Mouse (Mus musculus) testis, adult 2 months (tissue): ENCODE data around the gene Prss38. TPM values are rescaled to one million over a fixed set of nuclear protein-coding genes. Genes with fewer than 3 reads are reported as not detected.
A peak's percentile ranks its signal among the peaks of the same experiment; 100 is the strongest.

Experiments used
- H3K27ac ChIP-seq: fragments of 200-500 bp; 2 replicates; pipeline ENCODE4 v1.5.1; 2012; ENCODE audit warnings: low read depth, low read length; ENCODE audit not compliant: control insufficient read depth, insufficient read depth
- H3K27me3 ChIP-seq: fragments of 200-500 bp; 2 replicates; pipeline ENCODE4 v1.6.1; 2012; ENCODE audit warnings: mild to moderate bottlenecking, low read length, moderate library complexity; ENCODE audit not compliant: control insufficient read depth, insufficient read depth
- H3K36me3 ChIP-seq: fragments of 200-500 bp; 2 replicates; pipeline ENCODE4 v1.6.1; 2012; ENCODE audit warnings: mild to moderate bottlenecking, low read length; ENCODE audit not compliant: control insufficient read depth, insufficient read depth
- H3K4me1 ChIP-seq: fragments of 200-500 bp; 2 replicates; pipeline ENCODE4 v1.6.1; 2012; ENCODE audit warnings: low read length; ENCODE audit not compliant: control insufficient read depth, insufficient read depth
- H3K4me3 ChIP-seq: fragments of 200-500 bp; 2 replicates; pipeline ENCODE4 v1.5.1; 2012; ENCODE audit warnings: low read depth, mild to moderate bottlenecking, low read length, moderate library complexity, mixed read lengths; ENCODE audit not compliant: control insufficient read depth
- CTCF ChIP-seq: fragments of 200-500 bp; IDR thresholded peaks from 2 replicates; pipeline ENCODE4 v1.5.1; 2012; ENCODE audit warnings: low read depth, mild to moderate bottlenecking, inconsistent platforms, low read length, moderate library complexity; ENCODE audit not compliant: control insufficient read depth, insufficient read depth, insufficient replicate concordance
- POLR2A ChIP-seq: fragments of 200-500 bp; IDR thresholded peaks from 2 replicates; pipeline ENCODE4 v1.6.1; 2012; ENCODE audit warnings: low read depth, mild to moderate bottlenecking, inconsistent platforms, low read length, moderate library complexity; ENCODE audit not compliant: control insufficient read depth
- polyA plus RNA-seq: library from polyadenylated mRNA; depleted of rRNA; stranded (reverse); fragments of >200 nt; gene quantifications from 2 replicates; pipeline ENCODE4 v1.2.3, GENCODE M21; 2012

Prss38 gene
- polyA plus RNA-seq, 1 experiment: 12.7 TPM

- H3K27ac ChIP-seq: no peak overlapping the region
- no peaks in the 10 kb centered on the region for H3K27me3 ChIP-seq
- H3K4me1 ChIP-seq: peaks cover 2% of the 10 kb centered on the region; the same call in 1 of the 2 replicates
- H3K4me3 ChIP-seq: no peak overlapping the region
- H3K36me3 ChIP-seq: no peaks in the 10 kb centered on the region
- TF ChIP-seq POLR2A: no peak
- no peak for TF ChIP-seq CTCF
Measured at GRCm38 (mm10) chr11:59336381-59336780, 39.1 kb downstream of the Prss38 start.

- no peak overlapping the region for H3K4me3 ChIP-seq
- H3K36me3 ChIP-seq: no peaks in the 10 kb centered on the region
- no peak overlapping the region for H3K27ac ChIP-seq
- H3K4me1 ChIP-seq: peaks cover 2% of the 10 kb centered on the region; the same call in 1 of the 2 replicates
- TF ChIP-seq CTCF (no peak), POLR2A (no peak)
- no peaks in the 10 kb centered on the region for H3K27me3 ChIP-seq
Measured at GRCm38 (mm10) chr11:59335942-59336341, 39.5 kb downstream of the Prss38 start.

GRCm38 (mm10) chr11:59335150-59335549, 40.3 kb downstream of the Prss38 start:
- Histone ChIP-seq H3K27ac (no peak overlapping the region), H3K4me1 (peaks cover 2% of the 10 kb centered on the region; the same call in 1 of the 2 replicates), H3K36me3 (no peaks in the 10 kb centered on the region), H3K4me3 (no peak overlapping the region), H3K27me3 (no peaks in the 10 kb centered on the region)
- TF ChIP-seq POLR2A: no peak
- no peak for TF ChIP-seq CTCF

- H3K4me1 ChIP-seq: peaks cover 2% of the 10 kb centered on the region; the same call in 1 of the 2 replicates
- H3K27ac ChIP-seq: no peak overlapping the region
- H3K36me3 ChIP-seq: no peaks in the 10 kb centered on the region
- no peaks in the 10 kb centered on the region for H3K27me3 ChIP-seq
- H3K4me3 ChIP-seq: no peak overlapping the region
- no peak for TF ChIP-seq POLR2A
- no peak for TF ChIP-seq CTCF
Measured at GRCm38 (mm10) chr11:59332938-59333337, 42.5 kb downstream of the Prss38 start.

GRCm38 (mm10) chr11:59331167-59331869, 44.1 kb downstream of the Prss38 start:
- Histone ChIP-seq H3K36me3 (no peaks in the 10 kb centered on the region), H3K4me3 (no peak overlapping the region), H3K27me3 (no peaks in the 10 kb centered on the region), H3K4me1 (no peaks in the 10 kb centered on the region), H3K27ac (no peak overlapping the region)
- TF ChIP-seq POLR2A (no peak), CTCF (no peak)

GRCm38 (mm10) chr11:59330560-59330959, 44.9 kb downstream of the Prss38 start:
- H3K27me3 ChIP-seq: no peaks in the 10 kb centered on the region
- no peak overlapping the region for H3K4me3 ChIP-seq
- H3K4me1 ChIP-seq: no peaks in the 10 kb centered on the region
- H3K36me3 ChIP-seq: no peaks in the 10 kb centered on the region
- H3K27ac ChIP-seq: no peak overlapping the region
- TF ChIP-seq POLR2A (no peak), CTCF (peak; percentile 74; the same call in 1 of the 2 replicates)

- no peaks in the 10 kb centered on the region for H3K36me3 ChIP-seq
- no peak overlapping the region for H3K27ac ChIP-seq
- TF ChIP-seq CTCF (no peak), POLR2A (no peak)
- no peaks in the 10 kb centered on the region for H3K4me1 ChIP-seq
- no peak overlapping the region for H3K4me3 ChIP-seq
- no peaks in the 10 kb centered on the region for H3K27me3 ChIP-seq
Measured at GRCm38 (mm10) chr11:59329616-59330015, 45.8 kb downstream of the Prss38 start.
